Mouse (Mus musculus): Measurements from ENCODE around the gene Tmem9b.

Gene Tmem9b

GRCm38 (mm10) chr7:109739822-109740370, 12.8 kb downstream of the Tmem9b start:
- no peak for DNase-seq (ENCODE audit: low spot score)

GRCm38 (mm10) chr7:109734806-109735205, 17.9 kb downstream of the Tmem9b start:
- DNase-seq (ENCODE audit: low spot score) = no peak

- DNase-seq (ENCODE audit: low spot score) = no peak
Measured at GRCm38 (mm10) chr7:109731626-109732025, 21.0 kb downstream of the Tmem9b start, which contains the start of gene Ascl3. Gene Ascl3, minus strand, starts transcription at chr7:109731726.

- DNase-seq (ENCODE audit: low spot score) = no peak
Measured at GRCm38 (mm10) chr7:109723697-109724096, 29.0 kb downstream of the Tmem9b start, which contains the start of gene BC051019. Gene BC051019, minus strand, starts transcription at chr7:109723850.

GRCm38 (mm10) chr7:109723114-109723513, 29.6 kb downstream of the Tmem9b start:
- DNase-seq (ENCODE audit: low spot score) = no peak

GRCm38 (mm10) chr7:109722618-109723017, 30.1 kb downstream of the Tmem9b start:
- no peak for DNase-seq (ENCODE audit: low spot score)

- DNase-seq (ENCODE audit: low spot score) = peak; percentile 53
Measured at GRCm38 (mm10) chr7:109719286-109719685, 33.4 kb downstream of the Tmem9b start.

- no peak for DNase-seq (ENCODE audit: low spot score)
Measured at GRCm38 (mm10) chr7:109713434-109713982, 39.2 kb downstream of the Tmem9b start.

GRCm38 (mm10) chr7:109712198-109712597, 40.5 kb downstream of the Tmem9b start:
- DNase-seq (ENCODE audit: low spot score) = no peak

- DNase-seq (ENCODE audit: low spot score) = no peak
Measured at GRCm38 (mm10) chr7:109710069-109710468, 42.6 kb downstream of the Tmem9b start.

GRCm38 (mm10) chr7:109708961-109709382, 43.7 kb downstream of the Tmem9b start:
- no peak for DNase-seq (ENCODE audit: low spot score)

GRCm38 (mm10) chr7:109707023-109707785, 45.5 kb downstream of the Tmem9b start:
- no peak for DNase-seq (ENCODE audit: low spot score)

GRCm38 (mm10) chr7:109704461-109704860, 48.2 kb downstream of the Tmem9b start:
- DNase-seq (ENCODE audit: low spot score) = no peak

- DNase-seq (ENCODE audit: low spot score) = no peak
Measured at GRCm38 (mm10) chr7:109704016-109704377, 48.7 kb downstream of the Tmem9b start.

- peak; percentile 95 for DNase-seq (ENCODE audit: low spot score)
Measured at GRCm38 (mm10) chr7:109703190-109704015, 49.3 kb downstream of the Tmem9b start, which contains the start of the genes St5 and Akip1. Gene St5, minus strand, starts transcription at chr7:109703605. Gene Akip1, plus strand, starts transcription at chr7:109703690.

- DNase-seq (ENCODE audit: low spot score) = no peak
Measured at GRCm38 (mm10) chr7:109702721-109703120, 50.0 kb downstream of the Tmem9b start.

- no peak for DNase-seq (ENCODE audit: low spot score)
Measured at GRCm38 (mm10) chr7:109700213-109700612, 52.5 kb downstream of the Tmem9b start.

- no peak for DNase-seq (ENCODE audit: low spot score)
Measured at GRCm38 (mm10) chr7:109695339-109695726, 57.3 kb downstream of the Tmem9b start.

GRCm38 (mm10) chr7:109694576-109695338, 57.9 kb downstream of the Tmem9b start:
- no peak for DNase-seq (ENCODE audit: low spot score)

- no peak for DNase-seq (ENCODE audit: low spot score)
Measured at GRCm38 (mm10) chr7:109690961-109691360, 61.7 kb downstream of the Tmem9b start.

GRCm38 (mm10) chr7:109690101-109690500, 62.6 kb downstream of the Tmem9b start:
- no peak for DNase-seq (ENCODE audit: low spot score)
